Mouse (Mus musculus) kidney, postnatal 25 days (tissue): ENCODE measurements at regions not wholly inside any gene's neighbourhood (a gene's known extent, or its start where the extent isn't known, plus 50 kb on each side); places are given as distances from the start of the nearest gene placed in this dataset.

Experiments
- DNase-seq, 2 experiments: peaks; one replicate each; pipeline ENCODE4 v3.0.0; 2021; ENCODE audit warnings: mixed read lengths in 2 of 2

DNA sequence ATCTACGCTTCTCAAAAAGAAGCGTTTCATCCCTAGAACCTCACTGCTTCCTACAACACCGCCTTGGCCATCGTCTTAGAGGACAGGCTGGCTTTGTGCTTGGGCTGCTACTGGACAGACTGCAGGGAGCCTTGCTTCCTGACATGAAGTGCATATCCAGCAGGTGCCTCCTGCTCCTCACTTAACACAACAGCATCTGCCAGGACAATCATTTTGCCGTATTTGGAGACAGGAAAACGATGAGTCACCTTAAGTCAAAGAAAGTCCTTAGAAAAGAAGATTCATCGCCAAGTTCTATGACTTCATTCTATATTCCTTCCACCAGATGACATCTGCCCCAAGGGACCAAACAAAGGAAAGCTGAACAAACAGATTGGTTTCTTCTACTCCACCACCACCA is 98.5 kb upstream of the Sgk1 start:
- DNase-seq: peak; percentile 18 to 61

DNA sequence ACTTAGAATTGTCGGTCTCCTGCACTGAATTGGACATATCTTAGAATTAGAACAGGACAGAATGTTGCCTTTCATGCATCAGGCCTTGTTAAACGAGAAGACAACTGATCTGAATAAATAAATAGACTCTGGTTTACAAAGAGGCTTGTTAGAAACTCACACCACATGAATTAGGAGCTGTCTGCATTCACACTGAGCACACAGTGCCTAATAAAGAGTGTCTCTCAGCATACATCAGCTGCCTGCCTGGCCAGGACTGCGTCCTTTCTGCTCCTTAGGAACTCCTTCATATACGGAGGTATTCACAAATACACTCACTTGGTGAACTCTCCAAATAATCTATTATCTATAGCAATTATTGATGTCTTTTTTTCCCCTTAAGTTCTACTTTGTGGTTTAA is 96.9 kb upstream of the Sgk1 start:
- DNase-seq: no peak

DNA sequence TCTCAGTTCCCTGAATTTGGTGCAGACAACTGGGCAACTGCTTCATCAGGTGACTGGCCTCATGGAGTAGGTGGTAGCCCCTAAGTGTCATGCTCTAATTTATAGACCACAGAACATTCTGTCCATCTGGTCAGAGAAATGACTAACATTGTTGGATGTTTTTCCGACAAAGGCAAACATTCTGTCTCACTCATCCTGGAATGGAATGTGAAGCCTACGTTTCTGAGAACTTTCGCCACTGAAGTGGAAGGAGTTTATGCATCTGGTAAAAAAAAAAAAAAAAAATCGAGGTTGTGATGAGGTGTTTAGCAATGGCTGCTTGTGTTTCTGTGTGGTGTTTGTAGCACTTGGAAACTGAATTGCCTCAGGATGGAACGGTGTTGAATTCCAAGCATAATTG is 96.2 kb upstream of the Sgk1 start:
- no peak for DNase-seq

DNA sequence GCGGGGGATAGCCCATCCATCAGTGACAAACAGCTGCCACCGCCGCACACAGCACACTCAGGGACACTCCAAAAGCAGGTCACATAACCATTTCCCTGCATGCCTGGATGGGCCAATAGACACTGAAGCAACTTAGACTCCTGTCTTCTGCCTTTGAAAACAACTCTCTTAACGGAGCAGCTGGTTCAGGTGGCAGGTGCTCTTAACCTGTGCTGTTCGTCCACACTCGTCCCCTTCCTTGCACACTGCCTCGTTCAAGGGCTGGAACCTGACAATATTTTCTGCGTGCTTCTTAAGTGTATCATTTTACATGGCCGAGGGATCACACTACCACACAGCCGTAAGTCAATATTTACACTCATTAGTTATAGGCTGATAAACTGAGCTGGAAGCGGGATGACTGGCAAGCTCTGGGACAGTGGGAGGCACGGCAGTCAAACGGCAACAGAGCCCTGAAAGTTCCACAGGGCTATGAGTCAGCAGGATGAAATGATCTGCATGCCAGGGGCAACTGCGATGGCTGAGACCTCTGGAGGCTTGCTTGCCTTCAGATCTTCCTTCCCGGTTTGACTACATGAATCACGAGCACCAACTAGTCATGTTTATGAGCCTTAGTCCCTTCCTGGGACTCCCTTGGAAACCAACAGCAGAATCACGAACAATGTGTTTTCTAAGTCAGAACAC is 92.0 kb upstream of the Sgk1 start:
- peak; percentile 16 to 38 for DNase-seq

GRCm38 (mm10) chr10:21790991-21791390 is 91.0 kb upstream of the Sgk1 start:
- no peak for DNase-seq

- no peak for DNase-seq
Measured at GRCm38 (mm10) chr10:21792431-21792830, 89.6 kb upstream of the Sgk1 start.

- DNase-seq: no peak
Measured at GRCm38 (mm10) chr10:21793641-21794040, 88.3 kb upstream of the Sgk1 start.

DNA sequence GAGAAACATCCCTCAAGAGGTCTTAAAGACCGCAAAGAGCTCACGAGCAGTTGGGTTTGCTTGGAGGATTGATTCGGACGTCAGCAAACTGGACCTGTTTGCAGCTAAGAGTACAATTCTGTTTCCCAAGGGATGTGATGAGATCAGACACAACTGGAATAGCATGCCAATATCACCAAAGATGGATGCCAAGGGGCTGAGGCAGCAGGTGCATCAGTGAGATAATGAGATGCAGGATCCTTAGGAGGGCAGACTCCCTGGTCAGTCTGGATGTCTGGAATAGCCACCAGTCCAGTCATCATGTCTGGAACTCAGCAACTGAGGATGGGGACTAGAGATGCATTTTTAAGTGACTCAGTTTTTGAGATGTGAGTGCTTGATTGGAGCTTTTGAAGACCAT is 85.6 kb upstream of the Sgk1 start:
- no peak for DNase-seq

DNA sequence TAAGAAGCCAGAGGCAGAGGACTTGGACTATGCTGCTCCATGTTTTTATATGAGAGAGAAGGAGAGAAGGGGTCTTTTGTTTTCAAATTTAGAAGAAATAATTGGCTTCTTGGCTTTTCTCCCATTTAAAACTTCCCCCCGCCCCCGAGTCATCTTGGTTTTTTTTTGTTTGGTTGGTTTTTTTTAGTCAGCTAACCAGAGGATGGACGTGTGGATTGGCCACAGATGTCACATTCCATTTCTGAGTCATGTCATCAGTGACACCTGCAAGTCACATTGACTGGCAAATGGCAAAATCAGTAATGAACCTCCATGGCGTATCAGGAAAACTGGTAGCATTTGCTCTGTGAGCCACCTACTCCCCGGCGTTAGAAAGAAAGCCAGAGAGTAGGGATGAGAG is 83.9 kb upstream of the Sgk1 start:
- DNase-seq: no peak

GRCm38 (mm10) chr10:21801556-21801955 is 80.4 kb upstream of the Sgk1 start:
- no peak for DNase-seq

GRCm38 (mm10) chr10:21803184-21803583 is 78.8 kb upstream of the Sgk1 start:
- DNase-seq: no peak

DNA sequence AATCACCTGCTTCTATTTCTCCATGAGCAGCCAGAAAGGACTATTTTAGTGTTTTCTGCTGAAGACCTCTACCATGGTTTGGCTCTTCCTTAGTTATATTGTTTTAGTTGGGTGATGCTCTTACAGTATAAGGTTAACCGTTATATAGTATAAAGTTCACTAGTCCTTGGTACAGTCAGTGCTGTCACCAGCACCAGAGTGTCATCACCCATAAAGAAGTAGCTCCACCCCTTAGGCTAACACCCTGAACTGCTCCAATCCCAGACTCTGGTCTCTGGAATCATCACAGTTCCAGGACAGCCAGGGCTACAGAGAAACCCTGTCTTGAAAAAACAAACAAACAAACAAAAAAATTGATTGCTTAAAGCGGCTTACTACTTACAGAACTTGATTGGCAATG is 77.2 kb upstream of the Sgk1 start:
- DNase-seq: no peak

DNA sequence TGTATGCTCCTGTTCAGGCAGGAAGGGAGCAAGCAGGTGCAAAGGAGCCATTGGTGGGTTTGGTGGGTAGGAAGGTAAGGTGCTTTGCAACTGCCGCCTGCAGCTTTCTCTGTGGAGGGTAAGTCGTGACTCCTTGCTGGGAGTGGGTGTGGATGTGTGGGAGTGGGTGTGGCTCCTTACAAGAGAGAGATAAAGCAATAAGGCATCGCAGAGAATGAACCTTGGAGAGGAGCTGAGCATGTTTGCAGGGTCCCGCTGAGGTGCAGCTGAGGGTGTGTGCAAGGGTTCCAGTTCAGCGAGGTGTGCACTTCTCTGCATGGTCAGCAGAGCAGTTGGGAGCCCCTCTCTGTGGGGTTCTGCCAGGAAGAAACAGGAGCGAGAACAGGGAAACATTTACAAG is 76.4 kb upstream of the Sgk1 start:
- DNase-seq: no peak

DNA sequence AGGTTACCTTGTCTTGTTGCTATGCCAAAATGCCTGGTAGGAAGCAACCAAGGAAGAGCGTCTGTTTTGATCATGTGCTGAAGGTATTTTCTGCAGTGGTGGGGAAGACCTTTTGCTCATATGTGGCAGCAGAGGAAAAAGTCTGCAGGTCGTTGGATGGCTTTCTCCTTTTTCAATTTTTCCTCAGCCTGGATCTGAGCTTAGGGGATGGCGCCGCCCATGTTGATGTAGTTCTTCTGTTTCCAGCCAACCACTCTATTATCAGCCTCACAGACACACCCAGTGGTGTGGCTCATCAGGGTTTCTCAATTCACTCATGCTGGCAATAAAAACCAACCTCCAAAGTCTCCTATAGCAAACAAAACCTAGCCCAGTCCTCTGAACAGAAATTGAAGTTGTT is 75.3 kb upstream of the Sgk1 start:
- DNase-seq: no peak

DNA sequence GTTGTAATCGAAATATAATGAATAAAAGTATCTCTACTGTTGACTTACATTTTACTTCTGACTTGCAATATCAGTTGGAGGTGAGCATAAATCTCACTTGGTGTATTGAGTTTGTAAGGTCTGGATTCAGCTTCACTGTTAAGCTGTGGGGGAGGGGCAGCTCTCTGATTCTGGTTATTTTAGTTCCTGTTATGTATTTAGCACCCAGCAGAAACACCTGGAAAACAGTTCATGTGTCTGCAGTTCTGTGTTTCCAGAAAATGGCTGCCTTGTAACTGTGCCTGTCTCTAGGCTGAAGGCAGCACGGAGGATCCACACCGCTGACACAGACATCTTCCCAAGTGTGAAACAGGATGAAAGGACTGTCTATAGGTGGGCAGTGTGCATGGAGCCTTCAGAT is 62.3 kb upstream of the Sgk1 start:
- DNase-seq: no peak

DNA sequence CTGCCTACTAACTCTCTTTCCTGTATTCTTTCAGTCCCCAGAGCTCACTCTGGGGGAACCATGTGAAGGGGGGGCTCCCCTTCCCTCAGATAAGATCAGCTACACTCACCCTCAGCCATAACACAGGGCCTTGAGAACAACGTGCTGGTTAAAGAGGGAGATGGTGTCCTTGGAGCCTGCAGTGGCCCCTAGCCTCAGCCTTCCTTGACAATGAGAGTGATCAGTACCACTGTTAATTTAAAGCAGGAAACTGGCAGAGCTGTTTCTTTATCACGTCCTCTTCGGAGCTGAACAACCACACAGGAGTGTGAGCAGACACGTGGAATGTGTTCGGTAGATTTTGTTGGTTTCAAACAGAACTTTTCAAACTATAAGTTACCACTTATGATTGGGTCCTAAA is 60.6 kb upstream of the Sgk1 start:
- DNase-seq: no peak

GRCm38 (mm10) chr10:21824418-21825025 is 57.5 kb upstream of the Sgk1 start:
- DNase-seq: no peak

DNA sequence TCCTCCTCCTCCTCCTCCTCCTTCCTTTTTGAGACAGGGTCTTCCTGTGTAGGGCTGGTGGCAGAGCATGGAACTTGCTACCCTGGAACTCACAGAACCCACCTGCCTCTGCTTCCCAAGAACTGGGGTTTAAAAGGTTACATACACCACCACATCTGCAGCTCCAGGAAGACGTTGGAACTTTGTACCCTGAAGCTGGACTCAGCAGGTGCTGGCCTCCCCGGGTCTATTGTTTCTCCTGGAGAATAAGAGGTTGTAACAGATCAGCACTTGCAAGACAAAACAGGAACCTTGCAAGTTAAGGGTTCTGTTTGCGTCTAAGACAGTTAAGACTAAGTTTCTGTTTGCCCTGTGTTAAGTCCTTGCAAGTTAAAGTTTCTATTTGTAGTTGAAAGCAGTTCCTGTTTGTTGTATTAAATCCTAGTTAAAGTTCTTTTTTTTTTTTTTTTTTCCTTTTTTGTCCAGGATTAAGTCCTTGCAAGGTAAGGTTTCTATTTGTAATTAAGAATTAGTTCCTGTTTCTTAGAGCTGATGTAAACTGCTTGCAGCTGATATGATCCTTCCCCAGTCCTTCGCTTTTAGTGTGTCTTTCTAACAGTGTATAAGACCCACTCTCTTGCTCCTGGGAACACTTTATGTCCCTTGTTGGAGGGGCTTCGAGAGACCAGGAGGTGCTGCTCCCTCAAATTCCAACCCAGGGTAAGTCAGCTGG is 55.0 kb upstream of the Sgk1 start:
- DNase-seq: peak in 1 of 2 experiments; percentile 9

DNA sequence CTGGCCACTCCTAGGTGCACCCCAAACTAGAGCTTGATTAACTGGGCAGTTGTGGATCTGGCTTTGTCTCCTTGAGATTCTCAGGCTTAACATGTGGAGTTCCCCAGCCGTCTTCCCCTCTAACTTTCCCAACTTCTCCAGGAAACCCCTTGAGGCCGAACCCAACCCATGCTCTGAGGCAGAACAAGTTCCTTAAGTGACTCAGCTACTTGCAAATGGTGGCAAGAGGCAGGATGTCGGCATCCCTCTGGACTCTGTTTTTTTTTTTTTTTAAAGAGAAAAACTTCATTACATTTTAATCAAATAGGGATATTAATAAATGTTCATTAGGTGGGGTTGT is 54.5 kb upstream of the Sgk1 start:
- no peak for DNase-seq

- DNase-seq: no peak
Measured at GRCm38 (mm10) chr10:21828432-21829061, 53.4 kb upstream of the Sgk1 start.

DNA sequence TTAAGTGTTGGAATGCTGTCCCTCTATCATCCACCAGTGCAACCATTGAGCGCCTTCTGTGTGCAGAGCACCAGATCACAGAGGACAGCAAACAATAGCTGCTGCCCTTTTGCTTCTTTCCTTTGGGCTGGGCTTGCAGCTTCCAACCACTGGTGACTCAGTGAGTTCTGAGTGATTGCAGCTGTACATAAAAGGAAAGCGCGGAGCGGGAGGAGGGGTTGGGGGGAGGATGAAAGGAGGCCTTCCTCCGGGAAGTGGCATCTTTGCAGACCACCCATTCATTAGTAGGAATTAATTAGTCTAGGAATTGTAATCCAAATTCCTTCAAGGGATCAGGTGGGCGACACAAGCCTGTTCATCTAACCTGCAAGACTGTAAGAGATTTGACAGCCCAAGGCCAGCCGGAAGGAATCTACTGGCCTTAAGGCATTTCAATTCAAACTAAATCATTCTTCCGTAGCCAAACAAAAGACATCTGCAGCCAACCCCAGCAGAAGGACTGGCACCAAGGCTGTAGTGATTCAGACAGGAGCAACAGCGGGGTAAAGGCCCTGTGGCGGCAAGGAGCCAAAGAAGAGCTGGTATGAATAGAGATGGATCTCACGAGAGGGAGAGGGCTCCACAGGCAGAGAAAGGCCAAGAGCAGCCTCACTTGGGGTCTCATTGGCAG is 52.8 kb upstream of the Sgk1 start:
- DNase-seq: no peak

DNA sequence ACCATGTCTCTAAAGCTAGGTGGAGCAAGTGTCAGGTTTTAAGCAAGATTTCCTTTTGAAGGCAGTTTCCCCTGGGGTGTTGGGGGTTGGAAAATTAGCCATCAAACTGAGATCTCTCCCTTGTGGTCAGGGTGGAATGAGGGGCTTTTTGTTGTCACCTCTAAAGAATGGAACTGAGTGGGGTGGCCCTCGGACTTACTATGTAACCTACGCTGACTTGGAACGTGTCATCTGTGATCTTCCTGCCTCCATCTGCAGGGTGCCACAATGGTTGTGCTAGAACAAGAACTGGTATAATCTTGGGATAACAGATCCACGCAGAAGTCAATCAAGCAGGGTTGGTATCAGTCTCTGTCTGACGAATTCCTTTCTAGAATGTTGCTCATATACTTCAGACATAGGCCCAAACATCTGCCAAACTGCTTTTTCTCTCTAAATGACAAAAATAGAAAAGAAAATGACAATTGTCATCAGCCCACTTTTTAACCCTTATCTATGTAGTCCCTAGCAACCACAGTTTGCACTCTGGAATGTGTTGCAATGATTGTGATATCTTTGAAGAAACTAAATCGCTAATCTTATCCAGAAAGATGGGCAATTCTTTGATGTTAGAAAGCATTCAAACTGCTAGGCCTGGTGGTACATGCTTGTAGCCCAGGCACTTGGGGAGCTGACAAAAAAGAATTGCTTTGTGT is 50.8 kb upstream of the Sgk1 start:
- DNase-seq: no peak
